Mouse (Mus musculus) monocyte, adult 5-6 weeks (primary cell): ENCODE results near the gene Plekhh3. TPM values are rescaled to one million over a fixed set of nuclear protein-coding genes. Genes with fewer than 3 reads are reported as not detected.

Experiments
- ATAC-seq: fragments of 153-309, 156-312 bp; replicated peaks from 2 replicates; pipeline ENCODE4 v1.8.0; 2017; ENCODE audit warnings: mild to moderate bottlenecking; ENCODE audit not compliant: low TSS enrichment, insufficient number of reproducible peaks, severe bottlenecking, poor library complexity, low FRiP score
- total RNA-seq: library from RNA; stranded (forward); fragments of 200-1000, 200-491, 200-594 nt; gene quantifications from 3 replicates; pipeline ENCODE4 v1.2.3, GENCODE M21; 2017

The Plekhh3 gene
- total RNA-seq, 1 experiment from 2014 or later, result 4.0 TPM

GRCm38 (mm10) chr11:101173631-101174388, 2.7 kb upstream of the Plekhh3 start:
- peak; percentile 23; the same call in 1 of the 2 replicates for ATAC-seq

GRCm38 (mm10) chr11:101173112-101173511, 2.0 kb upstream of the Plekhh3 start:
- no peak for ATAC-seq

- ATAC-seq, result no peak
These were observed 1.3 kb upstream of the Plekhh3 start for GRCm38 (mm10) chr11:101172434-101172815.

- 0 out of 2 replicates have a peak, but pooled peaks have one; percentile 8 for ATAC-seq
These were observed 726 bp upstream of the Plekhh3 start for GRCm38 (mm10) chr11:101171721-101172433.

GRCm38 (mm10) chr11:101170354-101170810, 769 bp downstream of the Plekhh3 start, which contains the start of gene Cntnap1:
TSS of gene Cntnap1 (plus strand) at chr11:101170523.
- no peak for ATAC-seq

- ATAC-seq, result no peak
These were observed 1.6 kb downstream of the Plekhh3 start for GRCm38 (mm10) chr11:101169301-101170107.

- no peak for ATAC-seq
These were observed 2.7 kb downstream of the Plekhh3 start for GRCm38 (mm10) chr11:101168301-101168980.

- ATAC-seq, result no peak
These were observed 3.2 kb downstream of the Plekhh3 start for GRCm38 (mm10) chr11:101167963-101168300.

- ATAC-seq, result no peak
These were observed 3.8 kb downstream of the Plekhh3 start for GRCm38 (mm10) chr11:101167211-101167962.

- no peak for ATAC-seq
These were observed 4.8 kb downstream of the Plekhh3 start for GRCm38 (mm10) chr11:101166357-101166756.

- no peak for ATAC-seq
These were observed 6.2 kb downstream of the Plekhh3 start for GRCm38 (mm10) chr11:101164677-101165580.

- ATAC-seq, result no peak
These were observed 6.8 kb downstream of the Plekhh3 start for GRCm38 (mm10) chr11:101164351-101164665.

- no peak for ATAC-seq
These were observed 7.4 kb downstream of the Plekhh3 start for GRCm38 (mm10) chr11:101163476-101164350.

- no peak for ATAC-seq
These were observed 8.4 kb downstream of the Plekhh3 start for GRCm38 (mm10) chr11:101162772-101163171.

- ATAC-seq, result no peak
These were observed 8.8 kb downstream of the Plekhh3 start for GRCm38 (mm10) chr11:101162301-101162700.

- ATAC-seq, result no peak
These were observed 9.6 kb downstream of the Plekhh3 start for GRCm38 (mm10) chr11:101161551-101161950.
